Mouse (Mus musculus) MEL (cell line): ENCODE data around the gene Senp5. TPM values are rescaled to one million over a fixed set of nuclear protein-coding genes. Genes with fewer than 3 reads are reported as not detected.
A peak's percentile ranks its signal among the peaks of the same experiment; 100 is the strongest.

Source experiments
- DNase-seq: peaks from one replicate; pipeline ENCODE4 v3.0.0; 2011; ENCODE audit warnings: low read depth, low spot score
- H3K27ac ChIP-seq: 2 replicates; pipeline ENCODE4 v1.5.1; 2012; ENCODE audit warnings: low read depth, mild to moderate bottlenecking, control low read depth, low read length, moderate library complexity; ENCODE audit not compliant: control insufficient read depth
- H3K27me3 ChIP-seq, 2 experiments: fragments of 150-350 bp in 1 of 2; sonication (generic) in 1 of 2; 2 replicates each; pipeline ENCODE4 v1.6.1; 2012; ENCODE audit warnings: low read length in 2 of 2, mild to moderate bottlenecking in 2 of 2, improper control_type of control experiment in 1 of 2, moderate library complexity in 1 of 2; ENCODE audit not compliant: insufficient read depth in 2 of 2, control insufficient read depth in 1 of 2
- H3K36me3 ChIP-seq, 2 experiments: 2 replicates each; pipeline ENCODE4 v1.6.1; 2012 to 2014; ENCODE audit warnings: low read length in 2 of 2, improper control_type of control experiment in 1 of 2, inconsistent platforms in 1 of 2, mild to moderate bottlenecking in 1 of 2; ENCODE audit not compliant: insufficient read depth in 2 of 2, control insufficient read depth in 1 of 2
- H3K4me1 ChIP-seq, 2 experiments: fragments of 150-350 bp in 1 of 2; sonication (generic) in 1 of 2; 2 replicates each; pipeline ENCODE4 v1.6.1; 2012; ENCODE audit warnings: low read length in 2 of 2, improper control_type of control experiment in 1 of 2, mild to moderate bottlenecking in 1 of 2; ENCODE audit not compliant: insufficient read depth in 2 of 2, control insufficient read depth in 1 of 2
- H3K4me3 ChIP-seq, 2 experiments: fragments of 150-350 bp in 1 of 2; sonication (generic) in 1 of 2; 2 replicates each; pipeline ENCODE4 v1.5.1; 2012; ENCODE audit warnings: low read depth in 2 of 2, low read length in 2 of 2, mild to moderate bottlenecking in 2 of 2, moderate library complexity in 2 of 2, control low read depth in 1 of 2, improper control_type of control experiment in 1 of 2; ENCODE audit not compliant: control insufficient read depth in 1 of 2, insufficient read depth in 1 of 2
- H3K79me2 ChIP-seq: 2 replicates; pipeline ENCODE4 v1.6.1; 2012; ENCODE audit warnings: mild to moderate bottlenecking, low read length, moderate library complexity; ENCODE audit not compliant: control insufficient read depth, poor library complexity, insufficient read depth
- H3K9ac ChIP-seq: 2 replicates; pipeline ENCODE4 v1.6.1; 2012; ENCODE audit warnings: low read depth, mild to moderate bottlenecking, control low read depth, low read length, moderate library complexity; ENCODE audit not compliant: control insufficient read depth, poor library complexity, severe bottlenecking
- H3K9me3 ChIP-seq: fragments of 150-350 bp; sonication (generic); replicated peaks from 2 replicates; pipeline ENCODE4 v1.6.1; 2012; ENCODE audit warnings: mild to moderate bottlenecking, low read length, improper control_type of control experiment, moderate library complexity; ENCODE audit not compliant: insufficient read depth
- CHD1 ChIP-seq: IDR thresholded peaks from 2 replicates; pipeline ENCODE4 v1.6.1; 2012; ENCODE audit warnings: low read depth, mild to moderate bottlenecking, inconsistent platforms, low read length, improper control_type of control experiment
- CHD2 ChIP-seq: IDR thresholded peaks from 2 replicates; pipeline ENCODE4 v1.6.1; 2011; ENCODE audit warnings: low read length, improper control_type of control experiment
- CTCF ChIP-seq, 3 experiments: IDR thresholded peaks in 2 of 3; conservative IDR thresholded peaks in 1 of 3; 2 replicates each; pipeline ENCODE4 v1.5.1; 2011 to 2012; ENCODE audit warnings: low read length in 3 of 3, low read depth in 2 of 3, mild to moderate bottlenecking in 2 of 3, improper control_type of control experiment in 1 of 3, inconsistent platforms in 1 of 3, mixed read lengths in 1 of 3, moderate library complexity in 1 of 3; ENCODE audit not compliant: control insufficient read depth in 1 of 3, insufficient read depth in 1 of 3, poor library complexity in 1 of 3, severe bottlenecking in 1 of 3
- ELF1 ChIP-seq: IDR thresholded peaks from 2 replicates; pipeline ENCODE4 v1.6.1; 2014; ENCODE audit warnings: low read depth, mild to moderate bottlenecking, inconsistent platforms, low read length, improper control_type of control experiment, moderate library complexity
- EP300 ChIP-seq, 2 experiments: IDR thresholded peaks; 2 replicates each; pipeline ENCODE4 v1.6.1; 2011; ENCODE audit warnings: improper control_type of control experiment in 2 of 2, low read length in 2 of 2, low read depth in 1 of 2, mild to moderate bottlenecking in 1 of 2
- ETS1 ChIP-seq: IDR thresholded peaks from 2 replicates; pipeline ENCODE4 v1.6.1; 2012; ENCODE audit warnings: low read depth, mild to moderate bottlenecking, inconsistent platforms, low read length, improper control_type of control experiment, moderate library complexity
- JUND ChIP-seq: IDR thresholded peaks from 2 replicates; pipeline ENCODE4 v1.6.1; 2011; ENCODE audit warnings: low read depth, mild to moderate bottlenecking, improper control_type of control experiment, low read length
- KAT2A ChIP-seq: conservative IDR thresholded peaks from 2 replicates; pipeline ENCODE4 v1.6.1; 2012; ENCODE audit warnings: low read depth, low read length, improper control_type of control experiment, inconsistent platforms
- MAFK ChIP-seq: IDR thresholded peaks from 2 replicates; pipeline ENCODE4 v1.6.1; 2011; ENCODE audit warnings: low read depth, mild to moderate bottlenecking, low read length, improper control_type of control experiment, borderline replicate concordance
- MAX ChIP-seq: IDR thresholded peaks from 2 replicates; pipeline ENCODE4 v1.6.1; 2011; ENCODE audit warnings: low read length, improper control_type of control experiment
- MAZ ChIP-seq: IDR thresholded peaks from 2 replicates; pipeline ENCODE4 v1.6.1; 2012; ENCODE audit warnings: low read depth, mild to moderate bottlenecking, inconsistent platforms, low read length, improper control_type of control experiment
- MEF2A ChIP-seq: IDR thresholded peaks from 2 replicates; pipeline ENCODE4 v1.6.1; 2014; ENCODE audit warnings: low read depth, mild to moderate bottlenecking, inconsistent platforms, low read length, improper control_type of control experiment; ENCODE audit not compliant: poor library complexity, insufficient replicate concordance, severe bottlenecking; ENCODE audit errors: extremely low read depth
- MYB ChIP-seq: IDR thresholded peaks from 2 replicates; pipeline ENCODE4 v1.6.1; 2011; ENCODE audit warnings: mild to moderate bottlenecking, low read depth, low read length, improper control_type of control experiment
- POLR2AphosphoS2 ChIP-seq: IDR thresholded peaks from 2 replicates; pipeline ENCODE4 v1.6.1; 2011; ENCODE audit warnings: low read length, improper control_type of control experiment
- RAD21 ChIP-seq: IDR thresholded peaks from 2 replicates; pipeline ENCODE4 v1.6.1; 2011; ENCODE audit warnings: mild to moderate bottlenecking, low read depth, low read length, improper control_type of control experiment
- SMC3 ChIP-seq: IDR thresholded peaks from 2 replicates; pipeline ENCODE4 v1.6.1; 2011; ENCODE audit warnings: low read depth, low read length, improper control_type of control experiment
- TAL1 ChIP-seq: IDR thresholded peaks from 2 replicates; pipeline ENCODE4 v1.6.1; 2012; ENCODE audit warnings: mild to moderate bottlenecking, inconsistent platforms, low read length, moderate library complexity, mixed read lengths
- USF2 ChIP-seq, 2 experiments: IDR thresholded peaks; 2 replicates each; pipeline ENCODE4 v1.6.1; 2011 to 2012; ENCODE audit warnings: improper control_type of control experiment in 2 of 2, low read length in 2 of 2, borderline replicate concordance in 1 of 2, inconsistent platforms in 1 of 2, low read depth in 1 of 2, mild to moderate bottlenecking in 1 of 2; ENCODE audit not compliant: insufficient read depth in 1 of 2
- ZC3H11A ChIP-seq: IDR thresholded peaks from 2 replicates; pipeline ENCODE4 v1.6.1; 2012; ENCODE audit warnings: low read depth, mild to moderate bottlenecking, inconsistent platforms, low read length, improper control_type of control experiment
- ZKSCAN1 ChIP-seq: IDR thresholded peaks from 2 replicates; pipeline ENCODE4 v1.6.1; 2012; ENCODE audit warnings: low read depth, mild to moderate bottlenecking, inconsistent platforms, low read length, improper control_type of control experiment, moderate library complexity
- ZNF384 ChIP-seq: IDR thresholded peaks from 2 replicates; pipeline ENCODE4 v1.6.1; 2012; ENCODE audit warnings: low read depth, mild to moderate bottlenecking, inconsistent platforms, low read length, improper control_type of control experiment
- polyA plus RNA-seq, 2 experiments: library from polyadenylated mRNA; stranded (reverse) in 1 of 2; unstranded in 1 of 2; fragments of >175 nt in 1 of 2; fragments of >200 nt in 1 of 2; gene quantifications; 2 replicates each; pipeline versions ENCODE4 v1.2.1 to v1.2.4; 2012; ENCODE audit warnings: low replicate concordance in 2 of 2, low read depth in 1 of 2; ENCODE audit not compliant: insufficient read length in 2 of 2, insufficient read depth in 1 of 2, missing spikeins in 1 of 2
- total RNA-seq: library from RNA; depleted of rRNA; stranded (reverse); fragments of 300-350 nt; gene quantifications from 2 replicates; pipeline ENCODE4 v1.2.3, GENCODE M21; 2012

Senp5 gene
- total and polyA plus RNA-seq, 3 experiments: 10.3 to 12.5 TPM; not detected in 1

DNA sequence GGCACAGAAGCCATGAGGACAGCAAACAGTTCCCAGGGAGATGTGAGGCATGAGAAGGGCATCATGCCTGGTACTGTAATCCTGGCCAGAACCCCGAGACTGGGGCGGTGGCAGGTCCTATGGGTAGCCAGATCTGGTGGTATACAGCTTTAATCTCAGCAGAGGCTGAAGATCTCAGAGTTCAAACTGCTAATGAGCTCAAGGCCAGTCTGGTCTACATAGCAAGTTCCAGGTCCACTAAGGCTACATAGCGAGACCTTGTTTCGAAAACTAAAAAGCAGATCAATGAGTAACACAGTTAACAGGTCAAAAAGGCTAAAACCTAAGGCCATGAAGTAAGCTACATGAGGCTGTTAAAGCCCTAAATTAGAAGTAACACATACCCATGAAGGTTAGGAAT, 9.9 kb downstream of the Senp5 start:
- Histone ChIP-seq H3K79me2 (peaks cover 17% of the 10 kb centered on the region), H3K9ac (no peak overlapping the region), H3K4me3 (no peak overlapping the region), H3K9me3 (no peaks in the 10 kb centered on the region), H3K36me3 (peaks cover 0 to 14% of the 10 kb centered on the region in 2 experiments; a peak in 2 of 4 replicates), H3K27me3 (no peaks in the 10 kb centered on the region), H3K4me1 (no peaks in the 10 kb centered on the region), H3K27ac (no peak overlapping the region)
- DNase-seq: no peak
- TF ChIP-seq ZC3H11A (no peak), CHD1 (no peak), CHD2 (no peak), USF2 (IDR thresholded peaks at IDR 0.05; ENCODE audit: borderline replicate concordance in 1 of 2, insufficient read depth in 1 of 2, low read depth in 1 of 2, low read length in 2 of 2) (no peak), TAL1 (no peak), MAX (no peak), POLR2AphosphoS2 (no peak), MAFK (no peak), ZKSCAN1 (no peak), ETS1 (no peak), ZNF384 (no peak), MEF2A (no peak), MYB (no peak)

DNA sequence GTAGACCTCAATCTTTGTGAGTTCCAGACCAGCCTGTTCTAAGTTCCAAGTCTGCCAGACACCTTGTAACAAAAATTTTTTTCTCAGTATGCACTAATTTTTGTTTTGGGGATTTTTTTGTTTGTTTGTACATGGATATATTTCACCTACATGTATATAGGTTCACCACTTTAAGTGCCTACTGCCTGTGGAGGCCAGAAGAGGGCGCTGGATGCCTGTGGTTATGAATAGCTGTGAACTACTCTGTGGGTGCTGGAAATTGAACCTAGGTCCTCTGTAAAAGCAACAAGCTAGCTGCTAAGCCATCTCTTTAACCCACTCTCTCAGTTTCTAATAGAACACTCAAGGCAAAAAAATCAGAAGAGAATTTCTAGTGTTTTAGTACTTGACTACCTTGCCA, 11.0 kb downstream of the Senp5 start:
- TF ChIP-seq KAT2A (no peak), JUND (no peak), CTCF (IDR thresholded peaks at IDR 0.05 in 2 of 3, conservative IDR thresholded peaks at IDR 0.05 in 1 of 3; ENCODE audit: control insufficient read depth in 1 of 3, insufficient read depth in 1 of 3, low read depth in 2 of 3, low read length in 3 of 3, poor library complexity in 1 of 3, severe bottlenecking in 1 of 3) (peak; percentile 49 to 67 (median 57)), RAD21 (peak; percentile 53), SMC3 (peak; percentile 31), MAZ (no peak), EP300 (IDR thresholded peaks at IDR 0.05; ENCODE audit: low read depth in 1 of 2, low read length in 2 of 2) (no peak), ELF1 (no peak), POLR2AphosphoS2 (no peak)
- TF ChIP-seq, all 39 proteins: peak for 3

More for the DNA sequence above, 11.0 kb downstream of the Senp5 start:
- peaks cover 8% of the 10 kb centered on the region; the same call in 1 of the 2 replicates for H3K79me2 ChIP-seq
- H3K36me3 ChIP-seq: peaks cover 0 to 19% of the 10 kb centered on the region in 2 experiments; a peak in 2 of 4 replicates
- peak; percentile 69 for DNase-seq
- no peaks in the 10 kb centered on the region for H3K27me3 ChIP-seq
- H3K27ac ChIP-seq: no peak overlapping the region
- H3K4me3 ChIP-seq: no peak overlapping the region
- H3K9ac ChIP-seq: no peak overlapping the region
- H3K9me3 ChIP-seq: no peaks in the 10 kb centered on the region
- H3K4me1 ChIP-seq: no peaks in the 10 kb centered on the region
